Mouse (Mus musculus) cerebellum, adult 11-12 months (tissue): ENCODE measurements around the gene Trak2.
"Not testable (repeated sequence)": the region's sequence is repeated elsewhere in the genome, so short reads cannot be mapped to it uniquely, and the experiment has no call there.

Experiments
- DNase-seq: peaks from one replicate; pipeline ENCODE4 v3.0.0; 2022

Gene Trak2

GRCm38 (mm10) chr1:58885646-58886045, 87.6 kb downstream of the Trak2 start:
- no peak for DNase-seq

GRCm38 (mm10) chr1:58883279-58883678, 90.0 kb downstream of the Trak2 start:
- not testable (repeated sequence) for DNase-seq

GRCm38 (mm10) chr1:58879291-58879690, 93.9 kb downstream of the Trak2 start:
- not testable (repeated sequence) for DNase-seq

GRCm38 (mm10) chr1:58876500-58876899, 96.7 kb downstream of the Trak2 start:
- not testable (repeated sequence) for DNase-seq

GRCm38 (mm10) chr1:58860586-58860985, 112.6 kb downstream of the Trak2 start:
- DNase-seq, result not testable (repeated sequence)

- not testable (repeated sequence) for DNase-seq
These were observed 113.4 kb downstream of the Trak2 start for GRCm38 (mm10) chr1:58859738-58860365.

GRCm38 (mm10) chr1:58859131-58859530, 114.1 kb downstream of the Trak2 start:
- not testable (repeated sequence) for DNase-seq

GRCm38 (mm10) chr1:58856811-58857210, 116.4 kb downstream of the Trak2 start:
- not testable (repeated sequence) for DNase-seq
